ENCODE assay signal across 8 mouse cellular contexts in the genomic region with DNA sequence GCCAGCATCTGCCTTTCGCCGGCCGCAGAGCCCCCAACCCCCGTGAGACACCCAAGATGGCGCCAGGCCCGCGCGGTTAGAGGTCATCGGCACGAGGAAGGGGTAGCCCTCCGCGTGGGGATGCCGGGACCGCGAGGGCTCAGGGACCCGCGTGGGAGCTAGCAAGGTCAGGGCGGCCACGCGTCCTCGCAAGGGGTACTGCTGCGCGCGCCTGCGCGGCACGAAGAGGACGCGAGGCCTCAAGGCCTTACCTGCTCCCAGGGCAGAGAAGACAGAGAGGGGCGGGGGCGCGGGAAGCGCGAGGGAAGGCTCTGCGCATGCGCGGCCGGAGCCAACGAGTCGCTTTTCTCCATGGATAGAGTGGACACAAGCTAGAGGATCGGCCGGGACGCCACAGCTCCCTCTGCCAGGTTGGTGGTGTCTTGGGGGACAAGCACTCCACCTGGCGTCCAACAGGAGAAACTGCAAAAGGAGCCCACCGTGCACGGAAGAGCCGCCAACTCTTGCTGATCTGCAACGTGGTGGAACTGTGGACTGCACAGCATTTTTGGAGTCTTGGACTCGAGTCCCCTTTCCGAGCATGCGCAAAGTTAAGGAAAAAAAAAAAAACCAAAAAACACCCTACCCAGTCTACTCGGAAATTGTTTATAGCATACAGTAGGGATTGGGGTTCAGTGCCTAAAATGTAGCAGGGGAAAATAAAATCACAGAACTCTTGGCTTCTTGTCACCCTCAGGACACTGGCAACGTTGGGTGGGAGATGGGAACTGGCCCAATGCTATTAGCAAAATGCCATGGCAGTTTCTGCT. TPM values are rescaled to one million over a fixed set of nuclear protein-coding genes. Genes with fewer than 3 reads are reported as not detected.
DNase-seq lines count a peak whose midpoint lies in the region; ATAC-seq lines count a peak whose summit lies in the region.

No protein-coding gene starts in this region.

- DNase-seq in c-Kit-negative CD71-positive TER-119-positive erythroid progenitor cells, embryonic 14.5 days (ENCODE audit: low read depth, low spot score): peak; percentile 90
- peak; percentile 98 for DNase-seq in forebrain, embryonic 10.5 days (ENCODE audit: extremely low spot score, low spot score)
- DNase-seq in kidney, postnatal 36 days: peak; percentile 98
- DNase-seq in telencephalon, adult 2 months (ENCODE audit: low read depth, low spot score): peak; percentile 99

- H3K4me2 ChIP-seq in heart, embryonic 16.5 days (ENCODE audit: low read depth, low read length): peak overlapping the region; percentile 95
- peak overlapping the region; percentile 79 for H3K4me2 ChIP-seq in liver, embryonic 15.5 days
- H3K4me2 ChIP-seq in neural tube, embryonic 12.5 days (replicated peaks): peak overlapping the region; percentile 74

- under 1% methylated on average over 53 of the region's 53 CpGs for WGBS in forebrain, embryonic 10.5 days
- under 1% methylated on average over 53 of the region's 53 CpGs for WGBS in heart, embryonic 16.5 days
- WGBS in liver, embryonic 15.5 days (ENCODE audit: insufficient replicate concordance): under 1% methylated on average over 53 of the region's 53 CpGs
- WGBS in neural tube, embryonic 12.5 days: under 1% methylated on average over 53 of the region's 53 CpGs

- ATAC-seq in CD4-positive, CD25-positive, alpha-beta regulatory T cell, adult 4 months: peak; percentile 93
- ATAC-seq in heart, embryonic 16.5 days (replicated peaks; ENCODE audit: extremely low read depth, insufficient read depth, low FRiP score): peak; percentile 90
- ATAC-seq in liver, embryonic 15.5 days (ENCODE audit: insufficient read depth): peak; percentile 93
- peak; percentile 83 for ATAC-seq in neural tube, embryonic 12.5 days (ENCODE audit: low FRiP score, low read depth)

- H3K4me1 ChIP-seq in forebrain, embryonic 10.5 days: peaks cover 51% of the 10 kb centered on the region
- H3K4me1 ChIP-seq in heart, embryonic 16.5 days (ENCODE audit: control insufficient read depth, insufficient read depth, low read length): peaks cover 30% of the 10 kb centered on the region
- H3K4me1 ChIP-seq in liver, embryonic 15.5 days (replicated peaks): peaks cover 33% of the 10 kb centered on the region
- peaks cover 33% of the 10 kb centered on the region for H3K4me1 ChIP-seq in neural tube, embryonic 12.5 days

- no peaks in the 10 kb centered on the region for H3K9me3 ChIP-seq in forebrain, embryonic 10.5 days
- H3K9me3 ChIP-seq in heart, embryonic 16.5 days (replicated peaks; ENCODE audit: control insufficient read depth, low read length): no peaks in the 10 kb centered on the region
- no peaks in the 10 kb centered on the region for H3K9me3 ChIP-seq in liver, embryonic 15.5 days (replicated peaks)
- no peaks in the 10 kb centered on the region for H3K9me3 ChIP-seq in neural tube, embryonic 12.5 days

- no peaks in the 10 kb centered on the region for H3K27me3 ChIP-seq in forebrain, embryonic 10.5 days (ENCODE audit: poor library complexity, severe bottlenecking)
- no peaks in the 10 kb centered on the region for H3K27me3 ChIP-seq in heart, embryonic 16.5 days (ENCODE audit: control insufficient read depth, insufficient read depth, low read length)
- H3K27me3 ChIP-seq in liver, embryonic 15.5 days: peaks cover 42% of the 10 kb centered on the region
- no peaks in the 10 kb centered on the region for H3K27me3 ChIP-seq in neural tube, embryonic 12.5 days (replicated peaks)

- peak overlapping the region; percentile 98 for H3K9ac ChIP-seq in heart, embryonic 16.5 days (ENCODE audit: low read length)
- peak overlapping the region; percentile 87 for H3K9ac ChIP-seq in liver, embryonic 15.5 days
- peak overlapping the region; percentile 94 for H3K9ac ChIP-seq in neural tube, embryonic 12.5 days

- peak overlapping the region; percentile 82 for H3K4me3 ChIP-seq in forebrain, embryonic 10.5 days
- peak overlapping the region; percentile 83 for H3K4me3 ChIP-seq in heart, embryonic 16.5 days (ENCODE audit: low read length)
- peak overlapping the region; percentile 82 for H3K4me3 ChIP-seq in liver, embryonic 15.5 days (replicated peaks)
- peak overlapping the region; percentile 75 for H3K4me3 ChIP-seq in neural tube, embryonic 12.5 days

- peak overlapping the region; percentile 100 for H3K27ac ChIP-seq in forebrain, embryonic 10.5 days
- peak overlapping the region; percentile 100 for H3K27ac ChIP-seq in heart, embryonic 16.5 days (ENCODE audit: low read length)
- H3K27ac ChIP-seq in liver, embryonic 15.5 days (replicated peaks): peak overlapping the region; percentile 81
- peak overlapping the region; percentile 95 for H3K27ac ChIP-seq in neural tube, embryonic 12.5 days

- H3K36me3 ChIP-seq in forebrain, embryonic 10.5 days (replicated peaks): peaks cover 36% of the 10 kb centered on the region
- peaks cover 17% of the 10 kb centered on the region for H3K36me3 ChIP-seq in heart, embryonic 16.5 days (ENCODE audit: control insufficient read depth, insufficient read depth)
- peaks cover 37% of the 10 kb centered on the region for H3K36me3 ChIP-seq in liver, embryonic 15.5 days (replicated peaks)
- peaks cover 17% of the 10 kb centered on the region for H3K36me3 ChIP-seq in neural tube, embryonic 12.5 days

RNA-seq across cellular contexts. Expression of a gene that starts 1.2 kb away (rescaled TPM):
- polyA plus RNA-seq in CD4-positive, CD25-positive, alpha-beta regulatory T cell, adult 4 months (2017; shearing (Covaris generic)): 10 to 100 TPM; 59.6 to 89.5 TPM
- polyA plus RNA-seq in forebrain, embryonic 10.5 days (2016; fragmentation: Nextera tagmentation; extraction: Ambion mirVana): 65.1 and 69.2 TPM in 2 replicates
- polyA plus RNA-seq in heart, embryonic 16.5 days (2015; fragmentation: Nextera tagmentation; extraction: Ambion mirVana): 62.2 and 66.0 TPM in 2 replicates
- 26.9 and 29.4 TPM in 2 replicates for polyA plus RNA-seq in liver, embryonic 15.5 days (2015; fragmentation: Nextera tagmentation; extraction: Ambion mirVana)
- 61.1 and 62.7 TPM in 2 replicates for polyA plus RNA-seq in neural tube, embryonic 12.5 days (2016; fragmentation: Nextera tagmentation; extraction: Ambion mirVana)

RNA-seq across cellular contexts. Expression of a gene that starts 45.7 kb away (rescaled TPM):
- 10 to 100 TPM; 41.4 to 42.2 TPM for polyA plus RNA-seq in CD4-positive, CD25-positive, alpha-beta regulatory T cell, adult 4 months (2017; shearing (Covaris generic))
- 16.0 and 19.2 TPM in 2 replicates for polyA plus RNA-seq in forebrain, embryonic 10.5 days (2016; fragmentation: Nextera tagmentation; extraction: Ambion mirVana)
- polyA plus RNA-seq in heart, embryonic 16.5 days (2015; fragmentation: Nextera tagmentation; extraction: Ambion mirVana): 27.7 and 31.3 TPM in 2 replicates
- 8.8 and 10.5 TPM in 2 replicates for polyA plus RNA-seq in liver, embryonic 15.5 days (2015; fragmentation: Nextera tagmentation; extraction: Ambion mirVana)
- 22.0 and 23.9 TPM in 2 replicates for polyA plus RNA-seq in neural tube, embryonic 12.5 days (2016; fragmentation: Nextera tagmentation; extraction: Ambion mirVana)

RNA-seq across cellular contexts. Expression of a gene that starts 46.1 kb away (rescaled TPM):
- 1 to 10 TPM in 1 of 2 experiments, not detected in 1; 1.5 TPM for polyA plus RNA-seq in CD4-positive, CD25-positive, alpha-beta regulatory T cell, adult 4 months (2017; shearing (Covaris generic))
- polyA plus RNA-seq in forebrain, embryonic 10.5 days (2016; fragmentation: Nextera tagmentation; extraction: Ambion mirVana): 0.50 TPM in 1 of 2 replicates, not detected in the other
- polyA plus RNA-seq in heart, embryonic 16.5 days (2015; fragmentation: Nextera tagmentation; extraction: Ambion mirVana): not detected in 2 replicates
- not detected in 2 replicates for polyA plus RNA-seq in liver, embryonic 15.5 days (2015; fragmentation: Nextera tagmentation; extraction: Ambion mirVana)
- not detected in 2 replicates for polyA plus RNA-seq in neural tube, embryonic 12.5 days (2016; fragmentation: Nextera tagmentation; extraction: Ambion mirVana)

RNA-seq across cellular contexts. Expression of a gene that starts 51.0 kb away (rescaled TPM):
- polyA plus RNA-seq in CD4-positive, CD25-positive, alpha-beta regulatory T cell, adult 4 months (2017; shearing (Covaris generic)): 10 to 100 TPM; 37.8 to 60.1 TPM
- polyA plus RNA-seq in forebrain, embryonic 10.5 days (2016; fragmentation: Nextera tagmentation; extraction: Ambion mirVana): 21.9 and 24.0 TPM in 2 replicates
- polyA plus RNA-seq in heart, embryonic 16.5 days (2015; fragmentation: Nextera tagmentation; extraction: Ambion mirVana): 84.4 and 85.7 TPM in 2 replicates
- 12.8 and 14.5 TPM in 2 replicates for polyA plus RNA-seq in liver, embryonic 15.5 days (2015; fragmentation: Nextera tagmentation; extraction: Ambion mirVana)
- 39.1 and 47.3 TPM in 2 replicates for polyA plus RNA-seq in neural tube, embryonic 12.5 days (2016; fragmentation: Nextera tagmentation; extraction: Ambion mirVana)

Comparison
In these comparisons a context has a peak if more than half of its experiments do, and no peak if none do; other contexts are left out.
1. Peak in every context shown above with its lines: DNase-seq, ATAC-seq, H3K4me3 ChIP-seq and H3K27ac ChIP-seq.